Mouse (Mus musculus): ENCODE measurements around the gene Nid2.

Nid2 gene

DNA sequence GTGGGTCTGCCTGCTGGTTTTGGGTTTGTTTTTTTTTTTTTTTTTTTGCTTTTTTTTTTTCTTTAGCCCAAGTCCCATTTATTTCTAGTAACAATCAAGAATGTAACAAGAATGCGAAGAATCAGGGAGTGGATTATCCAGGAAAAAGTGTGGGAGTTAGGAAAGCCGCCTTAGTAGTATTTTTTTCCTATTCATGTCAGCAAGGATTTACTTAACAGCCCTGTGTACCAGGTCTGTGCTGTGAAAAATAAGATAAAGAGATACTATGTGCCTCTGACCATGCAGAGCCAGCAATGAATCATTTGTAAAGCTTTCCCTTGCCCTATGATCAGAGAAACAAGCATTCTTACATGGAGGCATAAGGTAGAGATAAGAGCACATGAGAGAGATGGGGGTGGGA, 4.8 kb upstream of the Nid2 start:
- DNase-seq: no peak

DNA sequence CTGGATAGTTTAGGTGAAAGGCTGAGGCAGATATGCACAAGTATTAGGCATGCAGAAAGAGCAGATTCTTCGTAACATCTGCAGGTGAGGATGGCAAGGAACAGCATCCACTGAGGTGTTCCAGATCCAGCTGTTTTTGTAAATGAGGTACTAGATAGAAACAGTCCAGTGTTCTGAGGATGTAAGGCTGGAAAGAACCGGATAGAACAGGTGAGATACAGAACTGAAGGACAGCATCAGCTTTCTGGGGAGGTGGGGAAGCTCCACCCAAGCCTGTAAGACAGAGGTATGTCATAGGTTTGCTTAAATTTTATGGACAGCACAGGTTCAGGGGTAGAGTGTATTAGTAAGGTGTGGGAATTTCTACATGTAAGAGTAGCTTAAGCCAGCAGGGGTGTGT, 4.3 kb upstream of the Nid2 start:
- DNase-seq: no peak

DNA sequence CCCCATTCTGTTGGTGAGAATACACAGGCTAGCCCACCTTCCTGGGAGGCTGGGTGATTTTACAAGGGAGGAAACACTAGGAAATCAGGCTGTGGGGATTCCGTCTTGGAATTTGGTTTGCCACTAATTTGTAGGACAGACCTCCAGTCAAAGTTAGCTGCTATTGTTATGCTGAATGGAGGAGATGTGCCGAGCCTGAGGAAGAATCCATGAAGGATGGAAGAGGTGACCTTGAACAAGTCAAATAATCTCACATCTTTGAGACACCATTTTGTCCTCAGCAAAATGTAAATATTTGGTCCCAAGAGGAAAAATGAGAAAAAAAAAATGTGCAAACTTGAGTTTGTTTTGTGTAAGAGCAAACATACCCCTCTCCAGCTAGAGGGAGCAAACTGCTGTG, 1.3 kb upstream of the Nid2 start:
- DNase-seq: no peak

DNA sequence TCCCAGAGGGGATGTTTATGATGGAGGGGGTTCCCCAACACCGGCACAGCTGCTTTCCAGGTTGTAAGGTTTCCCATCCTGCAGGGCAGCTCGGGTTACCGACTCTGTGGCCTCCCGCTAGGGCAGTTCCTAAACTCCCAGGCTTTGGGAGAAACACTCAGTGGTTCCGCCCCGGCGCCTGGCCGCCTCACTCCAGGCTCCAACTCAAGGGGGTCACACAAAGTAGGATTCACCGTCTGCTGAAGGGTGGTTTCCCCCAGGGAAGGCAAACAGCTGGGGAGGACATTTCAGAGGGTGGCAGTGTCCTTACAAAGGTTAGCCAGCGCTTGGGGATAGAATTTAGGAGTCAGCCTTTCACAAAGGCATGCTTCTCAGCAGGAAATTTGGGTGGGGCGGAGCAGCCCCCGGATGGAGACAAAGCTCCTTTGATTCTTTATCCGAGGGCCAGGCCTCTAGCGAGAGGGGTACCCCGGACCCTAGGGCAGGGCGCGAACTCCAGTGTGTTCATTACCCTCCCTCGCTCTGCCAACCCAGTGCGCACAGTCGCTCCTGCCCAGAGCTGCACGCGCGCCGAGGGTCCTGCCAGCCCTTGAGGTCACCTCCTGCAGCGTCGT, 547 bp upstream of the Nid2 start:
- peak; percentile 38 for DNase-seq

DNA sequence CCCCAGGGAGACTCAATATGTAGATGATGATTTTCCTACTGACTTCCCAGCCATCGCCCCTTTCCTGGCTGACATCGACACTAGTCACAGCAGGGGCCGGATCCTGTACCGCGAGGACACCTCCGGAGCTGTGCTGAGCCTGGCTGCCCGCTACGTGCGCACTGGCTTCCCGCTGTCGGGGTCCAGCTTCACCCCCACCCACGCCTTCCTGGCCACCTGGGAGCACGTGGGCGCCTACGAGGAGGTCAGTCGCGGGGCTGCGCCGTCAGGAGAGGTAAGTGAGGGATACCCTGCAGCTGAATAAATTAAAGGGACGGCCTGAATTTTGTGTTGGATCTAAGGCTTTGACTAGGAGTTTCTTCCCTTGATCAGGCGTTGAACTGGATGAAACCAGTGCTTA, 1.2 kb downstream of the Nid2 start:
- peak; percentile 42 for DNase-seq

DNA sequence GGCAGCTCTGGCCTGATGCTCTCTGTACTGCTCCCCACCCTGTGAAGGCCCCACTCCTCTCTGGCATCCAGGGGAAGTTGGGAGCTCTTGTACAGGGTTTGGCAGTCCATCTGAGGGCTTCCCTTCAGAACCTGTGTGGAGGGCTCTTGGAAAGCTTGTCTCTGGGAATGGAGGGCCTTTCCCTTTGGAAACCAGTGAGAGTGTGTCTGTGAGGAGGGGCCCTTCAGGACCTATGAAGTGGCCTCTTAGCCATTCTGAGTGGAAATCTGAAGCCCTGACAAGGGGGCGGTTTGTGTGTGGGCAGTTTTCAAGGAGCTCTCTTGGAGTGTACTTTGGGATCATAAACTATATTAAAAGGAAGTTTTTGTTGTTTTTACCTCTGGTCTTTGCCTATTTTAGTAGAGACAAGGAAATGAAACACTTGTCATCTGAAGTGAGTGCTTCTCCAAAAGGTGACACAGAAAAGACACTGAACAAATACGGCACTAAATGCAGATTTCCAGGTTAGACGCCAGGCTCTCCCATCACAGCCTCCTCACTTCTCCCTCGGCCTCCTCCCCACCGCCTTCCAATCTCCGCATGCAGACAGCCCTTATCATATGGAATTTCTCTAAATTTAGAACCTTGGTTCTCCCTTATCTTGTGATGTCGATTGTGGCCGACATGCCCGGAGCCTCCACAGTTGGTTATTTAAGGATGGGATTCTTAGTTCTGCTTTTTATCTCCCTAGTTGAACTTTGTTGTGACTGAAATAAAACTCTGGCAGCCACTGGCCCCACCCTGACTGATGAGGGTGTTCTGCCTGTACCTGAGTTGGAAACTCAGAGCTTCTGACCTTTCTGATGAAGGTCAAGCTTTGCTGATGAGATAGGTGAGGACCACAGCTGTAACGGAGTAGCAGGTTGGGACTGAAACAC, 8.5 kb downstream of the Nid2 start:
- DNase-seq: no peak

DNA sequence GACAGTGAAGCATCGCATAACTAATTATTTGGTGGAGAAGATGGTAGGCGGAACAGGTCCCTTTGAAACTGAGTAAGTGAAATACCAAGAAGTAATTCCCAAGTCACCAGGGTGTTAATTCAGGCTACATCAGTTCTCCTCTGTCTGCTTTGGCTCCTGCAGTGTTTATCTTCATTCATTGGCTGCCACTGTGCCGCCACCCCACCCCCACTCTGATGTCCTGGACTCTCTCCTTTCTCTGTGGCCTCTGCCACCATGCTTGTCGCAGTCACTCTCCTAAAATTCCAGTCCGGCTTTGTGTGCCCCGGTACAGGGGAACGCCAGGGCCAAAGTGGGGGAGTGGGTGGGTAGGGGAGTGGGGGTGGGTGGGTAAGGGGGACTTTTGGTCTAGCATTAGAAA, 9.7 kb downstream of the Nid2 start:
- DNase-seq: no peak

DNA sequence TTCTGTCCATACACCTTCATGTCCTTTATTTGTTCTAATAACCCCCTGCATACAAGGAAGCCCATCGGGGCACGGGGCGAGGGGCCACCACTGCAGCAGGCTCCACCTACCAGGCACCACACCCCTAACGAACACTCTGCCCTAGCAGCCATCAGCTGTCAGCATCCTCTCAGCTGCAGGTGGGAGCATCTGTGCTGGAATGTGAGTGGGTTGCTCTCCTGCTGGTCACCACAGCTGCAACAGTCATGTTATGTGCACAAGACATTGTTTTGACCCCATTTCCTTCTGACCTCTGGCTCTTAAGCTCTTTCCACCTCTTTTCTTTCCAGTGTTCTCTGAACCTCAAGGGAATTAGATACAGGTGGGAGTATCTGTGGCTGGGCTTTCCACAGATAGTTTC, 10.9 kb downstream of the Nid2 start:
- no peak for DNase-seq

DNA sequence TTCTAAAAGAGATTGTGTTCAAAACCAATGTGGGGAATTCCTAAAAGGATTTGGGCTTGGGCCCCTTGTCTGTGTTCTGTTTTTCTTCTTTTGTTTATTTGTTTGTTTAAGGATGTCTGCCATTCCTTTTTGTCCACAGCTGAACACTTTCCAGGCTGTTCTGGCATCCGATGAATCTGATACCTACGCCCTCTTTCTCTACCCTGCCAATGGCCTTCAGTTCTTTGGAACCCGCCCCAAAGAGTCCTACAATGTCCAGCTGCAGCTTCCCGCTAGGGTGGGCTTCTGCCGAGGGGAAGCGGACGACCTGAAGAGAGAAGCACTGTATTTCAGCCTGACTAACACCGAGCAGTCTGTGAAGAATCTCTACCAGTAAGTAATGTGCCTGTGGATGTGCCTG, 12.5 kb downstream of the Nid2 start:
- peak; percentile 32 for DNase-seq

DNA sequence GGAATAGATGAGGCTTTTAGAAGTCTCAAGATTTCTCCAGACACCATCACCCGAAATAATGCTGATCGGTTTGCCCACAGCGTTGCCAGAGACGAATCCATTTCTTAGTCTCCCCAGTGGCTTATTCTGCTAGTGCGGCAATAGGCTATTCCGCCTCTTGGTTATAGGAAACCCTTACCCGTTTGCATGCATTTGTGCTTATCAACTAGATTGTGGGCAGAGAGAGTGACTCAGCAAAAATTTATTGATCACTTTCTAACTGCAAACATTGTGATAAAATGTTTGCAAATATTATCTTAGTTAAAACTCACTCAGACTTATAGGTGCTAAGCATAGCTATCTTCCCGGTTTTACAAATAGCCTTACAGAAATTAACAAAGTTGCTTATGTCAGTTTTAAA, 13.3 kb downstream of the Nid2 start:
- no peak for DNase-seq

DNA sequence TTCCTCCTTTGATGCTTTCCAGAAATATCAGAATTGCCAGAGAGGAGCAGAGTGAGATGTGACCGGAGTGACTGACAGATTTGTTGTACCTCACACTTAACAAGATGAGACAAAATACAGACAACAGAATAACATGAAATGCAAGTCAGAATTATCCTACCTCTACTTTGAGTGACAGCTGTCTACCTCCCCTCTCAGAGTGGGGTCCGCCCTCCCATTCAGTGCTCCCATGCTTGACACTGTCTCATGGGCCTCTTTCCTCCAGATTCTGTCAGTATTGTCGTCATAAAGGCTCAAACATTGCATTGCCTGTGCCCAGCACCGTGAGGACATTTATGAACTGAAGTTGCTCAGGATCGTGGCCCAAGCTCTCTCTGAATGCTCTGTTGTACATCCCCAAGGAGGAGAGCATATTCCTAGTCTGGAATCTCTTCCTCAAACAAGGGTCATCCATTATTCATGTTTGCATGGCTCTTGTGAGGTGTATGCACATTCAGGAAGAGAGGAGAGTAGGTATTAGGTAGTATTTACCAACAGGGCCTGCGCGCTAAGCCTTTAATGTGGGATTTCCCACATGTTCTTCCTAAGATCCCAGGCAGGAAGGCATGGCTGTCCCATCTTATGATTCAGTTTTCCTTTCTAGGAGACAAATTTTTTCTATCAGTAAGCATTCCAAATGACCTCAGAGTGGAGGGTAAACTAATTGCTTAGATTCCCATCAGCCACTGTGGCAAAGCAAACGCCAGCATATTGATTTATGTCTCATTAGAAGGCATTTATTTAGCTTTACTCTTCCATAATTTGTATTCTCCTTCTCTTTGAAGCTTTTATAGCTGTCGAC, 14.7 kb downstream of the Nid2 start:
- DNase-seq: peak; percentile 49

DNA sequence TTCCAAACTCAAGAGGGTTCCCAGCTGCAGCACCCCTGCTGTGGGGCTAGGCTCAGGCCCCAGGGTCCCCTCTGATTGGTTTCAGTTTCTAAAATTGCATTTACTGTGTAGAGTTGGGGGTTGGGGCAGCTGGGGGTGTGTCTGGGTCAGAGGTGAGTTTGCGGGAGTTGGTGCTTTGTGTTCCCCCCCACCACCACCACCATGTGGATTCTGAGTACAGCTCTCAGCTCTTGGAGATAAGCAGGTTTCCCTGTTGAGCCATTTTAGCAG, 15.2 kb downstream of the Nid2 start:
- DNase-seq: no peak

DNA sequence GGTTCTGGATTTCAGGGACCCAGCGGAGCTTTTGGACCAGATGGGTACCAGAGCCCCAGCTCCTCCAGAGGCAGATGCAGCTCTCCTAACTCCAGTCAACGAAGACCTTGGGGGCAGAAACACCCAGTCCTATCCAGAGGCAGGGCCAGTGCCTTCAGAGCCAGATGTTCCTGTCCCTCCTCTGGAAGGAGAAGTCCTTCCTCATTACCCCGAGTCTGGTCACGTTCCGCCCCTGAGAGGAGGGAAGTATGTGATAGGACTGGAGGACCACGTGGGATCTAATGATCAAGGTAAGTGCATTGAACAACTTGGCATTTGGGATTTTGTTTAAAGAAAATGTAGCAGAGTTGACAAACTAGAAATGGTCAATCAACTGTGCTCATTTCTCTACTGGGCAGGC, 17.6 kb downstream of the Nid2 start:
- no peak for DNase-seq

DNA sequence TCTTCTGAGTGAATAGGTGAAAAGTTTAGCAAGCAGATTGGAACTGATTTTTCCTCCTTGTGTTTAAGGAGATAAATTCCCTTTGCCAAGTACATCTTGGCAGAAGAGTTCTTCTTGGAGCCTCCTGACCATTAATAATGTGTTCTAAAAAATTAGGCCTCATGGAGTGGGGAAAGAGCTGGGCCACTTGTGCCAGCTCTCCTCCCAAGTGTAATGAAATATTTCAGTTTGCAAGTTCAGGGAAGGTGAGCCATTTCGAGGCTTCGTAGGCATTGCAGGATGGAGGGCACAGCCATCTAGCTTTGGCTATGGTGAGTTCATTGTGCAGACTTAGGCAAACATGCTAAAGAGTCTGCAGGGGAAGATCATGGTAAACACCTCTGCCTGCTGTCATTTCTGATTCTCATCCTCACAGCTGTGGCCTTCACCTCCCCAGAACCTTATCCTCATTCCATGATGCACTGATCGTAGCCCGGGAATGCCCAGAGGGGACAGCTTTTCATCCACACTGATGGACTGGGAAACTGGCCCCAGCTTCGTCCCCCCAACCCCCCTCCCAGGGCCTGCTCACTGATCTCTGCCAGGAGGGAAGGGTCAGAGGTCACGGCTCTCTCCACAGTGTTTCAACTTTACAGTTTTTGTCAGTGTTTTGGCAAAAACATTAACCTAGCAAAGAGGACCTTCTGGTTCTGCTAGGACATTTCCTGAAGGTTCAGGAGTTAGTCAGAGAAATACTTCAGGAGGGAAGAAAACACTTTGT, 18.6 kb downstream of the Nid2 start:
- DNase-seq: peak; percentile 54

DNA sequence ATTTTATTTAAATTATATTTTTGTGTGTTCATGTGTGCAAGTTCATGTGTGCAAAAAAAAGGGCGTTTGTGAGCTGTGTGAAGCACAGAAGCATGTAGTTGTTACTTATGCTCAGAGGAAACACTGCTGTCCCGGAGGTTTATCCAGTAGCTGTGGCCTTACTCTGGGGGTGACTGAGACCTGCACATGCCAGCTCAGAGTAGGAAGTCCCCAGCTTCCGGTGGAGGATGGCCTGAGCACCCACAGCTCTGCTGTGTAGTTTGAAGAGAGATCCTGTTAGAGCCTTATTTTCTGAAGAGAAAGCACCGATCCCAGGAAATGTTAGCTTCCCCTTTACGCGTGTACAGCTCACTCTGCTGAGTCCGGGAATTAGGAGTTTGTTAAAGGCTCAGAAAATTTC, 20.1 kb downstream of the Nid2 start:
- no peak for DNase-seq

DNA sequence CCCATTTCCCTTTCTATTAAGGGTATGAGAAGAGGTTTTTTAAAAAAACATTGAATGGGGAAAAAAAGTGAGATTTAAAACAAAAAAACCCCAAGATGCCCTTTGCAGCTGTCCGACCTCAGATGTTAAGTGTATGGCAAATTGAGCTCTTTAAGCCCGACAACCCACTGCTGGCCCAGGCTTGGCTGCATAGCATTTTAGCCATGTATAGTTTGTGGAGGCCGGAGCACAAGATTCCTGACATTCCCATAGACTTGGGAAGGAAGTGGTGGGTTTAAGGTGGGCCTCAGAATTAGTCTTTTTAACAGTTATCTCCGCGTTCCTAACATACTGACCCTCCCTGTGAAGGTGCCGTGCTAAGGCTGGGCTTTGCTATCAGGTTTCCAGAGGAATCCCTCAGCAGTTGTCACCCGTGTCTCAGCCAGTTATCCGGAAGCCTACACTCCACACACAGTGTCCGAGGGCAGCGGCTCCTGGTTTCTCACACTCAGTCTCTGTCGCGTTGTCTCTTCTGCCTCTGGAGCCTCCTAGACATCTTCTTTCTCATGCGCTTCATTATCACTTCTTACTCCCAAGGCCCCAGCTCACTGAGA, 23.1 kb downstream of the Nid2 start:
- DNase-seq: no peak

DNA sequence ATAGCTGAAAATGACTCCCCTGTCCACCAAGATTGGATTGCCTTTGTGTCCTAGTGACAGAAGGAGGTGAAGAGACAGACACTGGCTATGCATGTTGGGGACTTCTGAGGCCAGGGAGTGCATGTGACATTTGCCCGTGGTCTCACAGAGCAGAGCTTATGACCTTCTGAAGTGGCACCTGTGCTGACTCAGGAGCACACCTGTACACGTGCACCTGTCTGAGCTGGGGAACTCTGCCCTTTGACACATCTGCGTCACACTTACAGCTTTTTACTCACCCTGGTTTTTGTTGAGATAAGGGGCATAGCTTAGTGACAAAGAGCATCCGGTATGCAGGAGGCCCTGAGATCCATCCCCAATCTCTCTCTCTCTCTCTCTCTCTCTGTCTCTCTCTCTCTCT, 24.4 kb downstream of the Nid2 start:
- DNase-seq: no peak

DNA sequence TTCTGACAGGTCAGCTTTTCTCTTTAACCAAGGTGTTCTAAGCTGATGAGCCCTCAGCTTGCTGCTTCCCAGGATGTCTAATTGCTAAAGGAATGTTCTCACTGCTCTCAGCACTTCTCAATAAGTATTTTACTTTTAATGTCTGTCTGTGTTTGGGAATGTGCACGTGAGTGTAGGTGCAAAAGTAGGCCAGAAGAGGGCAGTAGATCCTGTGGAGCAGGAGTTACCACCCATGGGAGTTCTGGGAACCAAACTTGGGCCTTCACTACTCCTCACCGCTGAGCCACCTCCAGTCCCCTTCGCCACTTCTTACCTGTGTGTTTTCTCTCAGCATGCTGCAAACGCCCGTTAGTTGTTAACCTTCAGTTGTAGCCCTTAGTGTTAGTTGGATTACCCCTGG, 25.1 kb downstream of the Nid2 start:
- no peak for DNase-seq

DNA sequence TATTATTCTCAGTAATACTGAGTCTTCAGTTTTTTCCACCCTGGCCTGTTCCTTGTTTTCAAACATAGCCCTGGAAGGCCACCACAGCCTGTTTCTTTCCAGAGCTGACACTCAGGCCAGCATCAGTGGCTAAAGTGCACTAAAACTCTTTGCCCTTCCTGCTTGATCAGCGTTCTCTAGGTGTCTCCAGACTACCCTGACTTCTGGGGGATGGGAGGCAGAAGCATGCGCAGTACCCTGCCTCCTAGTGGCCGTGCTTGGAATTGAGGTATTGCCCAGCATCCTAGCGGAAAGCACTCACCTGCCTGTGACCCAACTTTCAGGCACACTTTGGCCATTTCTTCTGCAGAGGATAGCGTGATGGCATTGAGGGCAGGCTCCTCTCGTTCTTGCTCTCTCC, 25.8 kb downstream of the Nid2 start:
- peak; percentile 84 for DNase-seq

DNA sequence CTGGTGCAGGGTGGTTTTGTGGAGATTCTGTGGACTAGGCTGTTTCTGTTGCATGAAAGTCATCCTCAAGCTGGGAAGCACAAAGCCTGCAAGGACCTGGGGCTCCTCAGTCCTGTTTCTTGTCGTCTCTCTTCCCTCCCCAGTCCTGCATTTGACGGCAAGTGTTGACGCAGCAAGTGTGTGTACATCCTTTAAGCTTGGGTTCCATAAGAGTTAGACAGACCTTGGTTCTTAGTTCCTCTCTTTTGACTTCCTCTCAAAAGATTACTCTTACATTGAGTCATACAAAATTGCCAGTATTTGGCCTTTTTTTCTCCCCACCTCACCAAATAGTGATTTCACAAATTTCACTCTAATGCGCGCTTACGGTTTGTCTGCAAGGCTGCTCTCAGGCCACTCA, 26.3 kb downstream of the Nid2 start:
- no peak for DNase-seq

DNA sequence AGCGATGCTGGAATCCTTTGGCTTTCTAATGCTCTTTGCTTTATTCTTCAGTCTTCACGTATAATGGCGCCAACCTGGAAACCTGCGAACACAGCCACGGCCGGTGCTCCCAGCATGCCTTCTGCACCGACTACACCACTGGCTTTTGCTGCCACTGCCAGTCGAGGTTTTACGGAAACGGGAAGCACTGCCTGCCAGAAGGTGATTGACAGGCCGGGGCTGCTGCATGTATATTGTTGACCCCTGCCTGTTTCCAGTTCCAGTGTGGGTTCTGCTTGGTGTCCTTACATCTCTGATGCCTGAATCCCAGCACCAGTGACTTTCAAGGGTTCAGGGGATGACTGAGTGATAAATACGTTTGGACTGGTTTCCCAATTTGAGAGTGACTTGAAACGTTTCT, 26.9 kb downstream of the Nid2 start:
- DNase-seq: no peak

DNA sequence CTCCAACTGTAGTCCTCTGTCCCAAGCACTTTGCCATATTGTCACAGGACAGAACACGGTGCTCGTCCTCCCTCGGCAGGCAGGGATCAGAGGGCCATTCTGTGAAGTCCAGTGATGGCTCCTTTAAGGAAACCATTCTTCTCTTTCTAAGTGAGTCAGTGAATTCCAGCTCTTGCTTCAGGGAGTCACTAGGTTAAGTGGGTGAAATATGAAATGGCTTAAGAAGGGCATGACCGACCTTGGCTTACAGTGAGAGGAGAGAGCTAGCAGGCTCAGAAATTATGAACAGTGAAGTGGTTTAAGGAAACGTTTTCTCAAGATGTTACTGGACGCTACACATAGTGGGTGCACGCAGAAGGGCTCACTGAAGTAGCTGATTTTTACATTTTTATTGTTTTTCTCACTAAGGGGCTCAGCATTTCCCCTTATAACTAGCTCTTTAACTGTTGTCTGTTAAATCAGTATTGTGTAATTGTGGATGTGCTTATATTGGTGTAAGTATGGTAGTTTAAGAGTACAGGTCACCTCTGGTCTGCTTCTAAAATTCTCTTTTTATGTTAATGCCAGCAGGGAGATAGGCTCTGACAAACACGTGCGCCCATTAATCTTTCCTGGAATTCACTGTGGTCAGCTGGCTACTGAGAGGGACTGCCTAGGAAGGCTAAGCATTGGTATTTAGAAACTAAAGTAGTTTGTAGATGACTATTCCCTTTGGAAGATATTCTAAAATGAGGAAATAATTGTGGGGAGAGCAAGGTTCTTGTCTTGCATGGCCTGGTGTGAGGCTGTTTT, 34.9 kb downstream of the Nid2 start:
- DNase-seq: no peak
